Mouse (Mus musculus) adrenal gland, postnatal 0 days (tissue): ENCODE results near the gene Arhgap22. TPM values are rescaled to one million over a fixed set of nuclear protein-coding genes. Genes with fewer than 3 reads are reported as not detected.

ENCODE experiments used
- polyA plus RNA-seq: library from polyadenylated mRNA; unstranded; fragments of >200 nt; fragmentation: Nextera tagmentation; extraction: Ambion mirVana; gene quantifications from 2 replicates; pipeline ENCODE4 v1.2.1, GENCODE M21; 2015

The Arhgap22 gene
- 5.7 and 14.7 TPM in 2 replicates for polyA plus RNA-seq

DNA sequence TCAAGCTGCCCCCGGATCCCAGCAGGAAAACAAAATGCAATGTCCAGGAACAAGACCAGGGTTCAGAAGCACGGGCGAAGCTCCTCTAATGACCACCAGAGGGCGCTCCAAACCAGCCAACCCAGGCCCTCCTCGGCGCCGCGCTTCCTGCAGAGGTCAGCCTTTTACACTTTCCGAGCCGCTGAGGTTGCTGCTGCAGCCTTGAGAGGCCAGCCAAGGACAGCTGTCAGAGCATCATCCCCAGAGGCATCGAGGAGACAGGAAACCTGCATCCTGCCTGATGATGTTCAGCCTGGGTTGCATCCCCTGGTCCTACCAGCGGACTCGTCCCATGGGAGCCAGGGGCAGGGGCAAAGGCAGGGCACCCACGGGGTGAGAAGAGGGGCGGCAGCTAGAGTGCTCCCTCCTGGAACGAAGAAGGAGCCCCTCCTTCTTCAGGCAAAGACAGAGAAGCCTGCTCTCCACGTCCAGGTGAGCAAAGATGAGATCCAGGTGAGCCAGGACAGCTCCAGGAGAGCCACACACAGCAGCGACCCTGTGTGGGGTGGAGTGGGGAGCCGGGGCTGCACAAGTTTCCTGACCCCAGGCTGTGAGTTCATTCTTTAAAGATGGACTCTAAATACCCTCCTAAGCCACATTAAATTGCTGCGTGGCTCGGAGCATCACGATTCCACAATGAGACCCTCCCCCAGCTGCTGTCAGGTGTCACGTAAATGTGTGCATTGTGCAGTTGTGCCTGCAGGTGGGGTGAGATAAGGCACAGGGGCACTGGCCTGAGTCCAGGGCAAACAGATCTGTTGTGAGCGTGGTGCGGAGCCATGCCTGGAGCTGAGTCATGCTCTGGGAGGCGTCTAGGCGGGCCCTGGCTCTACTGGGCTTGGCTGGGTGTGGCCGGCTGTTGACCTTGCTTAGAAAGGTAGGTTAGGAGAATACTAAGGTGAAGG lies at the start of gene Arhgap22:
TSS of gene Arhgap22 (plus strand) at position 204 of the 944 bp plus-strand sequence.

DNA sequence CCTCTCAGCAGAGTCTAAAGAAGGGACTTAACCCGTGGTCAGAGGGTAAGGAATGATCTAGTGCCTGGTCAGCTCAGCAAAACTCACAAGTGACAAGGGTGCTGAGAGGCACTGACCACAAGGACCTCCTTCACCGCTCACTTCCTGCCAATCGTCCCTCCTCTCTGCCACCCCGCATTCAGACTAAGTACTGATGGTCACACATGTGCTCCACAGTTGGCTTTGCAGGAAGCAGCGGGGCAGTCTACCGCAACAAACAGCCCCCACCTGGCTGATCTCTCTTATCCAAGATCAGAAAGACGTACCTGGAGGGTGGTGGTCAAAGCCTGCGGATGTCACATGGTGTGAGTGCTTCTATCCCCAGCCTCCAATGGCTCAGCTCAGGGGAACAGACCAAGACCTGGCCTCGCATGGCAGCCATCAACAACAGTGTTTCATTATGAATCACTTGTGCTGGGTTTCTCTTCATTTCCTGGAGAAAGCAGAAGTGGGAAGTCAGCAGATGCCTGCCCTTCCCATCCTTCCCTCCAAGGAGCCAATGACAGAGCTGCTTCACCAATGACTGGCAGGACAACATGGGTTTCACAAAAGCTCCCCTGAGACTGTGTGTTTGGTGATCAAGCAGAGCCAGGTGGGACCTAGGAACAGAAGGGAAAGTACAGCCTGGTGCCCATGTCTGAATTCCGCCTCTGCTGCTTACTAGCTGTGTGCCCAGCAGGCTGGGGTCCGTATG lies 28.6 kb upstream of the Arhgap22 start, which contains the start of gene Wdfy4:
TSS of gene Wdfy4 (minus strand) at position 441 of the 733 bp plus-strand sequence.

Other genes with a start within 250 kb of the Arhgap22 start
- 0.49 and 0.73 TPM in 2 replicates for gene Lrrc18, start 222.6 kb upstream of the Arhgap22 start, polyA plus RNA-seq
- gene Wdfy4, start 28.5 kb upstream of the Arhgap22 start, polyA plus RNA-seq: 0.19 and 0.33 TPM in 2 replicates
- 14.3 and 16.2 TPM in 2 replicates for gene Mapk8, start 233.1 kb downstream of the Arhgap22 start, polyA plus RNA-seq